Mouse (Mus musculus): ENCODE results near the gene Bag3.
"Not testable (repeated sequence)": the region's sequence is repeated elsewhere in the genome, so short reads cannot be mapped to it uniquely, and the experiment has no call there.

The Bag3 gene

DNA sequence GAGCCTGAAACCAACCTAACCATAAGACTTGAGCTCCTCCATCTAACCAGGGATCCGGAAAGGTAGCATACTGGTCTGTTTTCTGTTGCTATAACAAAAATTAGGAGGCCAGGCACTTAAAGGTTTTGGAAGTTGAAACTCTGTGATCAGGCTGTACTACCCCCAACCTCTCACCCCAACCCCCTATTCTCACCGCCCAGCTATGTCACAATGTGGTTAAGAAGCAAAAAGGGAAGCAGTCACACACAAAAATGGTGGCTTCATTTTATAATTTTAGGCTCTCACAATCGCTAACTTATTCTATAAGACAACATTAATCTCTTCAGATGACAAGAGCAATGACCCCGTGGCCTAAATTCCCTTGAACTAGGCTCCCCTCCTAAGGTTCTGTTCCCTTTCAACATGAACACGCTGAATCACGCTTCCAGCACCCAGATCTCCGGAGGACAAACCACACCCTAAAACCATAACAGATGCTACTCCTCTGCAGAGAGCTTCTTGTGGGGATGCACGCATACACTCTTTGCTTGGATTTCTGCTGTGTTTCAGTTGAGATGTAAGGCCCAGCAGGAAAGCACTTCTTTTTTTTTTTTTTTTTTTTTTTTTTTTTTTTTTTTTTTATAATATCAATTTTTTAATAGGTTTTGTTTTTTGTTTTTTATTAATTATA is 46.7 kb downstream of the Bag3 start:
- no peak for DNase-seq

DNA sequence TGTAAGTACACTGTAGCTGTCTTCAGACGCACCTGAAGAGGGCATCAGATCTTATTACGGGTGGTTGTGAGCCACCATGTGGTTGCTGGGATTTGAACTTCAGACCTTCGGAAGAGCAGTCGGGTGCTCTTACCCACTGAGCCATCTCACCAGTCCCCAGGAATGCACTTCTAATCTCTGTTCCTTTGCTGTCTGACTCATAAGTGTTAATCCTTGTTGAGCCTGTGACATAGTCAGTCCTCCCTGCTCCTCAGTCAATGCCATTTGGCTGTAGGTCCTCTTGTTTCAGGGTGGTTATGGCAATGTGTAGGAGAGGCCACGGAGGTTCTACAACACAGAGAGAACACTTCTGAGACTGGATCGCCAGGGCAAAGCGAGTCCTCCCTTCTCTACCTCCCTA is 47.2 kb downstream of the Bag3 start:
- DNase-seq = not testable (repeated sequence)

DNA sequence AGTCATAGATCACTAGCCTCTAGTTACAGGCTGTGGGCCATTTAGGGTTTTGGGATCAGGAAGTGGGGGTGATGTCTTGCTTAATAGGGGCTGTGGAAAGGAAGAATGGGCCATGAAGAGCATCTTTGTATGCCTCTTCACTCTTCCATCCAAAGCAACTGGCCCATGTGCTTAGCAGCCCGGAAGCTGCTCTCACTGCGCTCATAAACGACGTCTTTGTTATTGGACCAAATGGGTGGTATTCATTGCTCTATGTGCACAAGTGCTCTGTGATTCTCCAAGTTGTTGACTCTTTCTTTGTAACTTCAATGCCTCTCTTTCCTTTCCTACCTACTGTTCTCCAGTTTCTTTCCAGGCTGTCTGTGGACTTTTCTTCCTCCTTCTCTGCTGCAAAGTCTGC is 48.6 kb downstream of the Bag3 start:
- no peak for DNase-seq

DNA sequence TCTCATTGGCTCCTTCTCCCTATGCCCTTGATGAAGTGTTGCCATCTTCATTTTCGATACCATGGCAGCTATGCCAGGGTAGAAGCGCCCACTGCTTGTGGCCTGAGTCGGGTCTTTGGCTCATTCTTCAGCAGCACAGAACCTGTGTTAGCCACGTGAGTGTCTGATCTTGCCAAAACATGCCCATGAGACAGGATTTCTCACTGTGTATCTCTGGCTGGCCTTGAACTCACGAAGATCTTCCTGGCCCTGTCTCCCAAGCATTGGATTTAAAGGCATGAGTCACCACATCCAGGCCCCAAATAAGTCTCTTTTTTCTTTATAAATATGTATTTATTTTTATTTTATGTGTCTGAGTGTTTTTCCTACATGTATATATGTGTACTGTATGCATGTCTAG is 51.8 kb downstream of the Bag3 start:
- no peak for DNase-seq

DNA sequence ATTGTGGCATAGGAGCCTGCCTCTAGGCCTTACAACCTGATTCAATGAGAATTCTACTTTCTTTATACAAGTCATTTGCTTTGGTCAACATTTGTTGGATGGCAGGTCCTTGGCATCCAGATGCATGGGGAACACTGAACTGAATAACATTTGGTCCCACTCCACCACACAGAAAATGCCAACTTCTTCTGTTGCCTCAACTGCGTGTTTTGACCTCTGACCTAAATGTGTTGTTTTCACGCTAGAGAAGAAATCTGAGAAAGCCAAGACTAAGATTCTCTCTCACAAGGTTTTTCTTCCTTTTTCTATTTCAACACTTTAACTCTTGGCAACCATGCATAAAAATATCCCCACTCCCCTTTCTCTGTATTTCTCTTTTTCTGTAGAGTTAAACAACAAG is 52.4 kb downstream of the Bag3 start:
- no peak for DNase-seq

DNA sequence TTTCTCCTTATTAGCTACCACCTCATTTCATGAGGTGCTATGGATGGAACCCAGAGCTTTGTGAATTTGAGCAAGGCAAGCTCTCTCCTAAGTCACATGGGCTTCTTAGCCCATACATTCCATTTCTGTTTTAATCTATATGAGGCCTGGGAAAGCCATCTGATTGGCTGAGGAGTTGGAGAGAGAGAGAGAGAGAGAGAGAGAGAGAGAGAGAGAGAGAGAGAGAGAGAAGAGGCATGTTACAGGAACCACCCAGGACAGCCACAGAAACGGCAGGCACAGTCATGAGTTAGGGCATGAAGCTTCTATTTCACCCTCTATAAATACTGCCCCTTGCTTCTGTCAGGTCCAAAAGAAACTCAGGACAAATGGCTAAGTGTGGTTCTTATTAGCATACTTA is 54.2 kb downstream of the Bag3 start:
- DNase-seq = no peak

DNA sequence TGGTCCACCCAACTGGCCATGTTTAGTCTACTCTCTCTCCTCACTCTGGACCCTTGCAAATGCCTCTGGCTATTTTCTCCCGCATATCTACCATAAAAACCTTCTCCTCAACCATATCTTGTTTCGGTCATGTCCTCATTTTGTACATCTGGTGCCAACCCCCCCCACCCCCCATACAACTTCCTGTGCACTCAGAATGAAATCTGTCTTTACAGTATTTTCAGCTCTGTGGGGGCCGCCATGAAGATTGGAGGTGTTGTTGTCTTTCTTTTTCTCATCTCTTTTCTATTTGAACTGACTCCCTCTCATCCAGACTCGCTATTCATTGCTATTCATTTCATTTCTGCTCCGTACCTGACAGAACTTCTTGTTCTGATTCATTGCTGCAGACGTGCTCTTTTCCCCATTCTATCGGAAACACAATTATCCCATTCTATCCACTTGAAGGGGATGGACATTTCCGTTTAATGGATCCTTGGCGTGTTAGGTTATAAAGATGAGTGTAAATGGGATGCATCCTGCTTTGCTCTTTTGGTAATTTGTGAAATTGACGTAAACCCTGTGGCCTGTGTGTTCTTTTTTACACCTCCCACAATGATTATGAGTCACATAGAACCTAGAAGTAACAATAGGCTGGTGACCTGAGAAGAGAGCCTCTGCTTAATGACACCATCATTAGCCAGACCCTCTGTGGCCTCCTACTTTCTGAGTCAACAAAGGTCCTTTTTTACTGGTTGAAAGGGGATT is 55.0 kb downstream of the Bag3 start:
- no peak for DNase-seq

DNA sequence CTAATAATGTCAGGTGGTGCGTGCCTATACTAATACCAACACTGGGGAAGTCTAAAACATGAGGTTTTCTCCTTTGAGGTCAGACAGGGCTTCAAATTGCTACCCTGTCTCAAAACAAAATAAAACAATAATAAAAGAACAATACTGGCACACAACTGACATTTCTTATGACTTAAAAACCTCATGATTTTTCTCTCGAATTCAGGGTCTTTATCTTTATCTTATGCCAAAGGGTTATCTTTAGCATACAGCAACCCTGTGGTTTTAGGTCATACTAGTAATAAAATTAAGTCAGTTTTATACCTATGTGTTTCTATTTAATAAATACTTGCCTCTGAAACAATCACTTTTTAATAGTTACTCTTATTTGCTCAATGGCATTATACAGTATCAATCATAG is 56.0 kb downstream of the Bag3 start:
- DNase-seq = no peak

DNA sequence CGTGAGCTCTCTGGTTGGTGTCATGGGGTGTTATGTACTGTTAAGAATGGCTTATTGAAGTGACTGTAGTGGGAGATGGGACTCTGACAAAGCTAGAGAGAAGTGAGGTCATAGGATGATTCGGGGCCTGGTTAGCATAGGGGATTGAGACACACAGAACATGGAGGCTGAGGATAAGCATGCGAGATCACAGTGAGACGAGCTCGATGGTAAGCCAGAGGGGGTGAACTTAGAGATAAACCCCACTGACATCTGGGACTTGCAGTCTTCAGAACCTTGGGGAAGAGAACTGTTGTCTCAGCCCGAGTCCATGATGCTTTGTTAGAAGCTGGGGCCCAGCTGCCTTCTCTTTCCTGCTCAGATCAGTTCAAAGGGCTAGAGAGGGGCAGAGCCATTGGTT is 56.9 kb downstream of the Bag3 start:
- DNase-seq = no peak

DNA sequence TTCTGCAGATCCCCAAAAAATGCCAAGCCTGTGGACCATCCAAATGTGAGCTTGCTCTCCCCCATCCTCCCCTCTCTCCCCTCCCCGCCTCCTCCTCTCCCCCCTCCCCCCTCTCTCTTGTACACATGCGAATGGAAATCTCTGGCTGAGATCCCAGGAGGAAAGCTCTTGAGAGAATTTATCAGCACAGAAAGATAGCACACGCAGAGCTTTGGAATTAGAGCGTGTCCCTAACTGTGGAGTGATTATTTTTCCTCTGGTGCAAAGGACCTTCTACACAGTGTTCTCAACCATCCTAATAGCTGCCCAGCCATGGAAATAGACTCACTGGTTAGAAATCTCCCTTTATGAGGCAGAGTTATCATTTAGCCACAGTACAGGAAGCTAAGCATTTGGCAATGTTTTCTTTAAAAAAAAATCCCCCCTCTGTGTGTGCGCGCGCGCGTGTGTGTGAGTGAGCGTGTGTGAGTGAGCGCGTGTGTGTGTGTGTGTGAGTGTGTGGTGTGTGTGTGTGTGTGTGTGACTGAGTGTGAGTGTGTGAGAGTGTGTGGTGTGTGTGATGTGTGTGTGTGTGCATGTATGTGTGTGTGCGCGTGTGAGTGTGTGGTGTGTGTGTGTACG is 58.6 kb downstream of the Bag3 start:
- no peak for DNase-seq

DNA sequence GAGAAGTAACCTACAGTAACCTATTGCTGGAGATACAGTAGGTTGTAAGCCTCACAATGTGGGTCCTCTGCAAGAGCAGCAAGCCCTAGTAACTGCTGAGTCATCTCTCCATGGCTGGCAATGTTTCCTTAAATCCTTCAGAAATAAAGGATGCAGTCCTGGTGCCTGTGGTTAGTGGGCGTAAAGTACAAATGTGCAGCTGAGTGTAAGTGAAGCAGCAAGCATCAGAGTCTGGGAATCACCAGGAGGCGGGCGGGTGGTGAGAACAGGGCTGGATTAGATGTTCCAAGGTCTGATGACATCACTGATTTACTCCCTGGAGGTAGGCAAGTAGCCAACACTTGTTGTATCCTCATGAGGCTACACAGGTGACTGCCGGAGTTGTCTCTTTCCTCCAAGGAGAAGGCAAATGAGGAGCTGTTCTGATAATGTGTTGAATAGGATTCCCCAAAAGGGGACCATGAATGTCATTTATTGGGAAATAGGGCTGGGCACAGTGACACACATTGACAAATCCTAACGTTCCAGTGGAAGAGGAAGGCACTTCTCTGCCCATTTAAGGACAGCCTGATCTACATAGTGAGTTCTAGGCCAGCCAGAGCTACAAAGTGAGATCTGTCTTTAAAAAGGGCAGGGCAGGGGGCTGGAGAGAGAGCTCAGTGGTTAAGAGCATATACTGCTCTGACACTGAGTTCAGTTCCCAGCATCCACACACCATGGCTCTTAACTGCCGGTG is 60.0 kb downstream of the Bag3 start:
- DNase-seq = peak; percentile 48 to 51

DNA sequence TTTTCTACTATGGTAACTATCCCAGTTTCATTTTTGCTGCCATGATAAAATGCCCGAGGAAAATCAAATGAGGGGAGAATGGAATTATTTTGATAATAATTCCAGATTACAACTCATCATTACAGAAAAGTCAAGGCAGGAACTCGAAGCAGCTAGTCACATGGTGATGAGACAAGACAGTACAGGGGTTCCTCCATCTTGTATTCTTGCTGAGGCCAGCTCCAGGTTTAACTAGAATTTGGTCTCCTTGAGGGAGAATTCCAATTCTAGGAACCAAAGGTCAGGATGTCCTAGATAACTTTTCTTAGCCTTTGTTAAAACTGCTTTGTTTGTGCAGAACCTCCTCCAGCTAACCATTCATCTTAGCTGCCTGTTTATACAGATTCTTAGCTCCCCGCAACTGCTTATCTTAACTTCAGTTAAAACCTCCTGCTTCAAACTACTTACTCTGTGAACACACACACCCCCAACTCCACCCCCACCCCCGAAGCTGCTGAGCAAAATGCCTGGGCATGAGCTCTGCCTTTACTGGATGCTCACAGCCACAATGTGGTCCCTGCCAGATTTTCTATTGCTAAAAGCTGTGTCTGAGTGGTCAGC is 64.0 kb downstream of the Bag3 start:
- DNase-seq = no peak

DNA sequence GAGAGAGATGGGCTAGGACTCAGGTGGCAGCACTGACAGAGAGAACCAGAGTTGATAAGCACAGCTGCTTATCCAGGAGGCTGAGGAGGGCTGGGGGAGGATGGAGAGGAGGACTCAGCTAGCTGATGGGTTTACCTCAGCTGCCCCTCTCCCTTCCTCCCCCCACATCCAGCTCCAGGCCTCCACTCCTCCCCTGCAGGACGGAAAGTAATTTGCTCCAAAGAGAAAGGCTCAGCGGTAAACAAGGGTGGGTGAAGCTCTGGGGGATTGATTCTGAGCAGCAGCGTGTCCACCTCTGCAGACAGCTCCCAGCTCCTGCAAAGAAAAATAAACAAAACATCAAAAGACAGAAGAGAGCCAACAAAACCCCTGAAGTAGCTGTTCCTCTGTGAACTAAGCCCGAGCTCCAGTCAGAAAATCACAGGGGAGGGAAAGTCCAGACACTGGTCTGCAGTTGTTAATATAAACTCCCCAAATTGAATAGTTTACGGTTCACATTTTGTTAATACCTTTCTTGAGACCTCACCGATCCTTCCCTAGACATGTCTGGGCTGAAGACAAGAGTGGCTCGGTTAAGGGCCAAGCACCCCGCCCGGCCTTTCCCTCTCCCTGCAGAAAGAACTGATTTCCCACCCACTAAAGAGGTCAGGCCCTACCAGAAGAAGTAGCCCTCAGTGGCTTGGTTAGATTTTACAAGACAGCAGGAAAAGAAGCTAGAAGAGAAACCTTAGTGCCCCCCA is 68.1 kb downstream of the Bag3 start:
- no peak for DNase-seq

DNA sequence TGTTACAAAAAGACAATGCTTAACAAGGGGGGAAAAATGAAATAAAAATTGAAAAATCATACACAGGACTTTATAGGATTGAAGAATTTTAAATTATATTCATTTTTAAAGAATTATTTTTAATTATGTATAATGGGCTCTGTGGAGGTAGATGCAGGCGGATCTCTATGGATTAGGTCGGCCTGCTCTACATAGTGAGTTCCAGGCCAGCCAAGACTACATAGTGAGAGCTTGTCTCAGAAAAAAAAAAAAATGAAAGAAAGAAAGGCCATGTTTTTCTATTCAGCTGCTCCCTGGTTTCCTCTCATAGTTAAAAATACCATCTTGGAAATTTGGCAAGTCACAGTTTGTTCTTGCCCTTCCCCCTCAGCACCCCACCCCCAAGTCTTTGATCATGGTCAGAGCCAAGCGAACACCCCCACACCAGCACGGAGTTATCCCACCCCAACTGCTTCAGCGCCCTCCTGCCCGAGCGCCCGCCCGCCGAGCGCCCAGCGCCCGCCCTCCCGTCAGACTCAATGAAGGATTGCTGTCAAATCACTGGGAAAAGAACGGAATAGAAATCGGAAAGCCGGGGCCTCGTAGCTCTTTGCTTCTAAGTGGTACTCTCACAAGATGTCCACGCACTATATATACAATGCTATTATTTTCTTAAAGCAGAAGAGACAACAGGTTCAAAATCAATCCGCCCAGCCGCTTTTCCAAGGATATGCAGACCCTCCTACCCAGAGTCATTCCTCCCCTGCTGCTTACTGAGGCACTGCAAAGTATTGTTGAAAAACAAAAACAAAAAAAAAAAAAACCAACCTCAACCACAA is 68.9 kb downstream of the Bag3 start:
- peak in 1 of 2 experiments; percentile 15 for DNase-seq

DNA sequence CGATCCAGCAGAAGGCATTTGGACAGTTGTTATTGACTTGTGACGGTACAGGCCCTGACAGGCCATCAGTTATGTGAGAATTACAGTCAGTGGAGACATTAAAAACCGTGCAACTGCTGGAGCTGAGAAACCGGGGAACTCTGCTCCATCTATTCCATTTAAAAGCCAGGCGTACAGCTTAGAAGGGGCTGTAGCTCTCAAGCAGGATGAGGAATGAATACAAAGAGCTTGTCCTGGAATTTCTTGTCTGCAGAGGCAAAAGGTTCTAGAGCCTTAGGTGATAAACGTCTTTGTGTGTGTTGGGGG is 69.5 kb downstream of the Bag3 start:
- no peak for DNase-seq

DNA sequence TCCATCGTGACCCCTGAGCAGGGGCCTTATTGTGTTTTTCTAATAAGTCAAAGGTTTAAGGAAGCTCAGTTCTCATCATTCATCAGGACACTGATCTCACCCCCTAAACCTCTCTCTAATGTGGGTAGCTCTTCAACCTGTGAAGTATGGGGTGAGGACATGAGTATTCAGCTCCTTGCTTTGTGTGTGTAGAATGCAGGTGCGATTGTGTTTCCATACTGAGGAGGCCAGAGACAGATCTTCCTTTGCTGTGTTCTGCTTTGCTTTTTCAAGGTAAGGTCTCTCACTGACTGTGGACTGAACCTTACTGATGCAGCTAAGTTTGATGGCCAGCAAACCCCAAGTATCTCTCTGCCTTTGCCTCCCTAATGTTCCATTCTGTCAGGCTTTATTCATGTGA is 72.9 kb downstream of the Bag3 start:
- DNase-seq = no peak

Measured in kidney, adult 8-10 months (tissue).